Mouse (Mus musculus): ENCODE data around the gene Zfp831.
A peak's percentile ranks its signal among the peaks of the same experiment; 100 is the strongest.

- TF ChIP-seq EP300 (IDR thresholded peaks at IDR 0.05; ENCODE audit: low read length) = no peak
- no peak for TF ChIP-seq POLR2A (IDR thresholded peaks at IDR 0.05; ENCODE audit: low read depth, low read length)
- TF ChIP-seq CTCF (conservative IDR thresholded peaks at IDR 0.05 in 1 of 2, IDR thresholded peaks at IDR 0.05 in 1 of 2; ENCODE audit: low read depth in 2 of 2, low read length in 2 of 2) = peak; percentile 49 to 86; a peak in 3 of 4 replicates
- TF ChIP-seq USF1 (IDR thresholded peaks at IDR 0.05; ENCODE audit: low read depth, low read length) = no peak
- TF ChIP-seq POLR2AphosphoS2 (IDR thresholded peaks at IDR 0.05; ENCODE audit: low read depth, low read length) = no peak
- no peak for TF ChIP-seq MEF2A (IDR thresholded peaks at IDR 0.05; ENCODE audit: borderline replicate concordance, low read depth, low read length)
- TF ChIP-seq CHD2 (IDR thresholded peaks at IDR 0.05; ENCODE audit: low read length) = no peak
Observed at GRCm38 (mm10) chr2:174673592-174674286, 30.4 kb downstream of the Zfp831 start.
